Mouse (Mus musculus): Measurements from ENCODE around the gene Hoxd11.

DNA sequence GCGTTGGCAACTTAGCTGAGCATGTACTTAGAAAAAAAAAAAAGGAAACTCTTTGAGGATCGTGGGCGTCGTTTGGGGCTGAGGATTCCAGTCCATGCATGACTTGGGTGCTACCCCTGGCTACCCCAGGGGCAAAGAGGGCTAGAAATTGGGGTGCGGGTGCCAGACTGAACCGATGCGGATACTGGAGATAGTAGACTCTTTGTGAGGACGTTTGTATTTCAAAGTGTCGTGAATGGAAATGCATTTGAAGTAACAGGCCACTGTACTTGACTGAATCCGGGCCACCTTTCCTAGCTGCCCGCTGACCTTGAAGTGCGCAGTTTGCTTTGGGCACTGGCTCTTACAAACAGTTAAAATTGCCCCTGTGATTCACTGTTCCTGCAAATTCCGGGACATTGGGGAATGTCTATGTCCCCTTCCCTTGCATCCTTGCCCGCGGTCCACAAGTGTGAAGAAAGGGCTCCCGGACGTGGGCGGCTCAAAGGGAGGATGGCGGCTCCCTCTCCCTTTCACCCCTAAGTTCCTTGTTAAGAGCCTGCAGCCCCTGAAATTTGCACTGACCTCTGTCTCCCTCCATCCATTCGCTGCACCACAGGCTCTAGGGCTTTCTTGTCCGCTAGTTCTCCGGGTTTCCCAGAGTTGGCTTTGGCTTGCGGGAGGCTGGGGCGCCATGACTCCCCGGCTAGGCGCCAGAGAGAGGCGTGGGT lies 7.8 kb downstream of the Hoxd11 start:
- TF ChIP-seq CTCF (IDR thresholded peaks at IDR 0.05; ENCODE audit: insufficient read depth, low read length) (no peak), POLR2A (IDR thresholded peaks at IDR 0.05; ENCODE audit: borderline replicate concordance, extremely low read depth, low read depth, low read length) (no peak)
